Mouse (Mus musculus) lung, postnatal 10 days (tissue): Measurements from ENCODE around the gene Rplp0.
A peak's percentile ranks its signal among the peaks of the same experiment; 100 is the strongest.
"Not testable (repeated sequence)": the region's sequence is repeated elsewhere in the genome, so short reads cannot be mapped to it uniquely, and the experiment has no call there.

Source experiments
- DNase-seq: peaks from one replicate; pipeline ENCODE4 v3.0.0; 2021

Gene Rplp0

DNA sequence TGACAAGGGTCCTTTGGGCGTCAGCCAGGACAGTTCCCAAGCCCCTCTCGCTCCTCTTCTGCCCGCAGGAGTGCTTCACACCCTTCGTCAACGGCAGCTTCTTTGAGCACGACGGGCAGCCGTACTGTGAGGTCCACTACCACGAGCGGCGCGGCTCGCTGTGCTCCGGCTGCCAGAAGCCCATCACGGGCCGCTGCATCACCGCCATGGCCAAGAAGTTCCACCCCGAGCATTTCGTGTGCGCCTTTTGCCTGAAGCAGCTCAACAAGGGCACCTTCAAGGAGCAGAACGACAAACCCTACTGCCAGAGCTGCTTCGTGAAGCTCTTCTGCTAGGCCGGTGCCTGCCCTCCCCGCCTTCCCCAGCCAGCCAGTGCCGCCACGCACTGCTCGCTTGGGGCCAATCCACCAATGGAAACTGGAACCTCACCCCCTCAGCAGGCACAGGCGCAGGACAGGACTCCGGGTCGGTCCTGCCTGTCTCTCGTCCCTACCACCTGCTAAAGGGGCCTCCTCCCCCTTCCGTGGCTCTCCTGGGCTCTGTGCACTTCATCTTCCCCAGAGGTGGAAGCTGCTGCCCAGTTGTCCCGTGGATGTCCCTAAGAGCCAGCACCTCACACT is 5.4 kb upstream of the Rplp0 start:
- DNase-seq, result no peak

DNA sequence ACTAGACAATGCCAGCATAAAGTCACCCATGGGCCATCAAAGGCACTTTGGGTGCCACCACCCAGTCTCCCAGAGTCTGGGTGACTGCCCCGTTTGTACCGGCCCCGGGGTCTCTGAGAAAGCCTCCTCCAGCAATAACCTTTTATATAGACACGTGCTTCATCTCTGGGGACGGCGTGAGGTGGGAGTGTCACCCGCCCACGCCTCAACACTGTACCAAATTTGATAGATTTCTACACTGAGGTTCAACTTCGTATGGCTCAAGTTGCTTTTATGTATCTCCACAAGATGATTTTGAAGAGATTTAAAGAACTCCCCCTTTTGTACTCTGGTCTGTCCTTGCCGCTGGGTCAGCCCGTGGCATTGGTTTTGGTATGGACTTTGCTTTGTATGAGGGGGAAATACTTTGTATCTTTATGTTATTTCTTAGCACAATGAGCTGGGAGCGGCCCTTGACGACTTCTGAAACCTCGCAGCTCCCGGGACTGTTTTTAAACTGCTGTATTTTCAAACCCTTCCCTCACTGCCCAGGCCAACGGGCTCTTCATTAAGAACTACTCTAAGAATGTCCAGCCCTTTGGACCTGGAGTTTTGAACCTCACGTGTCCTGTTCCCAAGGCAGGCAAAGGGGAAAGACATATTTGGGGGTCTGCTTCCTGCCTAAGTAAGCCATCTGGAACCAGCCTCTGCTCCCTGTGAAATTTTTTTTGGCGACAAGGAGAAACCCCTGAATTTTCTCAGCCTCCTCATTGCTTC is 4.6 kb upstream of the Rplp0 start:
- DNase-seq, result no peak

DNA sequence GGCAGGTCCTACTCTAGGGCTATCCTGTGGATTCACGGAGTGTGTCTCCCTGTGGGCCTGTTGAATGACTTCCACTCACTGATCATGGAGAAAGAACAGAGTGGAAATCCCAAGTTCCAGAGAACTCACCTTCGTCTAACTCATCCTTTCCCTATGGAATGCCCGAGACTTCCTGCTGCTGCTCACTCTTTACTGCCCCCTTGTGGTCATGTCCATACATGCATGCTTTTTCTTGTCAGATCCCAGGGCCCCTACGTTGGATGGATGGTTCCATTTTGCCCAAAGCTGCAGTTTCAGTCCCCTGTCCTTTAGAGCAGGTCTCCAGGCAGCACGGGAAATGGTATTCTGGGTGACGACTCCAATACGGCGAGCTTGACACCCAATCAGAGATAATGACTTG is 3.0 kb upstream of the Rplp0 start:
- peak; percentile 89 for DNase-seq

DNA sequence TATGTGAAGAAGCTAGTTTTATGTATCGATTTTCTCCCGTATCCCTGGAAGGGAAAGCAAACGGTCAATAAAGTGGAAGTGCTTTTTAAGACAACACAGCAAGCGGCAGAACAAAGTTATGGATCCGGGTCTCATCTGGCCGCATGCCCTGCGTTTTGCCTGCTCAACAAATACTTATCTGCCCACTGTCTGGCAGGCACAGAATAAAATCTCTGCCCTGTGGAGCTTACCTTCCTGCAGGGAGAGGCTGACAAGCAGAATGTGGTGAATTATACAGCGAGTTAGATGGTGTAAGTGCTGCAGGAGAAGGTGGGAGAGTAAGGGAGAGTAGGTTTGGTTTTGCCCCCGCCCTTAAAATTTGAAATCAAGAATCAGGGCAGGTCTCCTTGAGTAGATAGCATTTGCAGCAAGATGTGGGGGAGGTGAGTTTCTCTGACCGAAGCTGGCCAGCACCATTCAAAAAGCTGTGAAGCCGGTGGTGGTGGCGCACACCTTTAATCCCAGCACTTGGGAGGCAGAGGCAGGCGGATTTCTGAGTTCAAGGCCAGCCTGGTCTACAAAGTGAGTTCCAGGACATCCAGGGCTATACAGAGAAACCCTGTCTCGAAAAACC is 979 bp upstream of the Rplp0 start:
- no peak for DNase-seq

DNA sequence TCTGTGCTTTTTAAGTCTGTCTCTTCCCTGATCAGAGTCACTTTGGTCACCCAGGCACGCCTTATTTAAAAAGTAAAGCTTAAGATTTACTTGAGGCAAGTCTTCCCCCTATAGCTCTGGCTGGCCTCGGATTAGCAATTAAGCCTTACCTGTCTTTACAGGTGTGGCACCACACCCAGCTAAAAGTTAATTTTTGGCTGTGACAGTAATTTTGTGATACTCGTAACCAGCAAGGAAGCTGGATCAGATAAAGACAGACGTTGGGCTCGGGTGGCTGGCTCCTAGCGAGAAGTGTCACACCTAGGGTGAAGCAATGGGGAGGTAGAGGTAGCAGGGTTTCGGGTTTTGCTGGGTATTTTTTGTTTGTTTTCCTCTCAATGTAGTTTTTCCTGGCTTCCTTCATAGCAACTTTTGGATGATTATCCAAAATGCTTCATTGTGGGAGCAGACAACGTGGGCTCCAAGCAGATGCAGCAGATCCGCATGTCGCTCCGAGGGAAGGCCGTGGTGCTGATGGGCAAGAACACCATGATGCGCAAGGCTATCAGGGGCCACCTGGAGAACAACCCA is 1.2 kb downstream of the Rplp0 start:
- DNase-seq, result no peak

DNA sequence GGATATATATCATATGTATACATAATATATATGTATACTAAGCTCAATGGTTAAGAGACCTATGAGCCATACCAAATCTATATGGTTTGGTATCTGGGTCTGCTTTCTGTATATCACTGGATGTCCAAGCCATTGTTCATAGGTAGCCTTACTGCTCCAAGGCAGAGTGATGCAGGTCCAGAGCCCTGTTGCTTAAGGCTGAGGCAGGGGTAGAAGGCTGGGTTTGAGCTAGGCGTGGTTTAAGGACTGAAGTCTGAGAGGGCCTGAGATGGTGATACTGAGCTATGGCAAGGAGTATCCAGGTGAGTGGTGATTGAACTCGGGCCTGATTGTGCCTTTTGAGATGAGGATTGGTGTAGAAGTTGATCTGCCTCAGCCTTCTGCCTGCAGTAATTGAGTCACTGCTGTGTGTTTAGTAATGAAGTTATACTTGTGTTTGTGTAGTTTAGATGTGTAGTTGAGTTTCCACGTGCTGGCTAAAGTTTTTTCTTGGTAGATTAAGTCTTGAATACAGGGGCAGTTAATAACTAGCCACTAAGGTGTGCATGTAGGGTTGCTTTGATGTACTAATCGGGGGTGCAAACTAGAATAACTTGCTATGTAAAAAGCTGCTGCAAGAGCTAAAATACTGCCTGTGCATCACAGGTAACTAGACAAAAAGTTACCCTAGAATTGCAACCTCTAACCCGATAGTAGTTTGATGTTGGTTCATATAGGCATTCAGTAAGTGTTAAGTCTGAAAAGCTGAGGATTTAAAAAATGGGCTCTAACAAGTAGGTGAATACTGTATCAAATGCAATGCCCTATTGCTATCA is 4.7 kb downstream of the Rplp0 start:
- no peak for DNase-seq

DNA sequence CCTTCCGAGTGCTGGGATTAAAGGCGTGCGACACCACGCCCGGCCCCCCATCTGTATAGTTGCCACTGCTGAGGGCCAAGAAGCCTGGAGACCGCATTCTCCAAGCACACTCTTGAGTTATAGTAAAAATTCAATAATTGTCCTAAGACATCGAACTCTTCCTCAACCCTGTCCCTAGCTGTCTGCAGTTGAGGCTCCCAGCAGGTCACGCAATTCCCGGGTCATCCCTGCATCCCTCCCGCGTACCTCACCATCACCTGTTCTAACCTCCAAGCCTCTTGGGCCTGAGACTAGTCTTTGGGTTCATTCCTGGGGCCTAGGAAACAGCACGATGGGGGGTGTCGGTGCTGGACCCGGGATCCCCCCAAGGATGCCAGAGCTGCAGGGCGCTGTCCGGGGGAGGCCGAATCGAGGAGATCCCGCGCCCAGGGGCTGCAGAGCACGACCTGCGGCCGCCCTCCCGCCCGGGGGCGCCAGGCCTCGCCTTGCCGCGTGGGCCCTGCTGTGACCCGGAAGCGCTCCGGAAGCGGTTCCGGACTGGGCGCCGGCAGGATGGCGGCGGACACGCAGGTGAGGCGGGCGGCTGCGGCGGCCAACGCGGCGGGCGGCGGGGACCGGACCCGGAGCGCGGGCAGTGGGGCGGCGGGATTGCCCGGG is 5.6 kb downstream of the Rplp0 start, which contains the start of gene Gcn1l1:
Gene Gcn1l1 (plus strand): TSS at position 518 of the 657 bp plus-strand sequence.
- DNase-seq, result peak; percentile 79

DNA sequence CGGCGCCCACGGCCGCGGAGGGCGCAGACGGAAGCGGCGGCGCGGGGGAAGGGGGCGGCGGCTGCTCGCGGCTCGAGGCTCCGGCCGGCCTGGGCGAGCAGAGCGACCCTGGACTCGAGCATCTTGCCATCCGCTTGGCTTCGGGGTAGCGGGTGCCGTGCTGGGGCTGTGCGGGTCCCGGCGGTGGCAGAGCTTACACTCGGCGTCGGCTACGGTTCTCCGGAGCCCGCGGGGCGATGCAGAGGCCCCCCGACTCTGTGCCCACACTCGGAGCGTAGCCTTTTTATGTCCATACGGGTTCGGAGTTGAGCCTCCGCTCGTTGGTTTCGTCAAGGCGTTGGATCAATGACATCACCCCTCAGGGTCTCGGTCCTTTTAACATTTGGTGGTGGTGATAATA is 6.1 kb downstream of the Rplp0 start:
- DNase-seq, result no peak

DNA sequence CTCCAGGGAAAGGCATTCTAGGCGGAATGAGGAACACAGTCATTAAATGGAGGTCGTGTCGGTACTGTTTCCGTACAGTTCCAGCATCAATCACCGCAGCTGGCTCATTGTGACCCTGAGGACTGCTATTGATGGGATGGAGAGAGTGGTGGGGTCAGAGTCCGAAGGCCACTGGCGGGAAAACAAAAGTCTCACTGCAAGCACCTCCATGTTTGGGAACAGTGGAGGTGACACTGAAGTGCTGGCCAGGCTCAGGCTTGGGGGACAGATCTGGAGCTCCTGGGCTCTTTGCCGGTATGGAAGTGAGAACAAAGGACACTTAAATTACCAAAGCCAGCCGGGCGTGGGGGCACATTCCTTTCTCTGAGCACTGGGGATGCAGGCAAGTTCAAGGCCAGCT is 9.4 kb downstream of the Rplp0 start:
- DNase-seq, result no peak

DNA sequence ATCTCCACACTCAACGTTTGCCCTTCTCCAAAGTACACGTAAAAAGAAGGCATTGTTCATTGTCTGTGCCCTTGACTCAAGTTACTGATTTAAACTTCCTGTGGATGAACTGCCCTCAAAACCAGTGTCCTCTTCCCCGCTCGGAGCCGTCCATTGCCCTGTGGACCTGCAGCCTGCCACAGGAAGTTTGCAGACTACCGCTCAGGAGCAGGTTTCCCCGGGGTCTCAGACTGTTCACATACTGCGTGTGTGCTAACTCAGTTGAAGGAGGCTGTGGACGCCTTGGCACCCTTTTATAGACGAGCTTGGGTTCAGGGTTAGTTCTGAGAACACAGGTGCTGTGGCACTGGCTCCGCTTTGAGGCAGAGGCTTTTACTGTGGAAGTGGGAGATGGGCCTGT is 10.0 kb downstream of the Rplp0 start:
- no peak for DNase-seq

DNA sequence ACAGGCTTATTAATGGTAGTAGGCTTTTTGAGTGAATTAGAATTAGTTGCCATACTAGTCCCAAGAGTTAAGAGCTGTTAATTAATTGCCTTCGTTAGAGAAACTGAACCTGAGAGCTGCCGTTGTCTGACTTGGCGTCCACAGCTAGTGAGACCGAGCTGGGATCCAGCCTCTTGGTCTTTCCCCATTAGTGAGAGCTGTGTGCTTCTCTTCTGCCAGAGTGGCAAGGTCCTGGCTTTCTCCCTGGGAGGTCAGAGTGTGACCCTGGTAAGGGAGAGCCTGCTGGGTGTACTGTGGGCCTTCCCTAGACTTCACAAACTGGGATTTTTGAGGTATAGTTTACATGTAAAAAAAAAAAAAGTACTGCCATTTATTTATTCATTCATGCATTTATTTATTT is 10.5 kb downstream of the Rplp0 start:
- DNase-seq, result no peak

DNA sequence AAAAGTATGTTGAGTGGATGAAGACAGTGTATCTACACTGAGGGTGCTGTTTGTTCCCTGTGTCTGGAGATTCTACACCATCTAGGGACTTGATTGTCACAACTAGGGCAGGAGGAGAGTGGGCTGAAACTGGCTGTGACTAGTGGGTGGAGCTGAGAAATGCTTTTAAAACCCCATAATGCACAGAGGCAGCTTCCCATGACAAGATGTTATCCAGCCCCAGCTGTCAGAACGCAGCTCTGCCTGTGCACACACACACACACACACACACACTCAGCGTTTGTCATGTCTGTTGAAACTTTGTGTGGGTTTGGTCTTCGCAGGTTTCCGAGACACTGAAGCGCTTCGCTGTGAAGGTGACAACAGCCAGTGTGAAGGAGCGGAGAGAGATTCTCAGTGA is 11.8 kb downstream of the Rplp0 start:
- DNase-seq, result no peak

DNA sequence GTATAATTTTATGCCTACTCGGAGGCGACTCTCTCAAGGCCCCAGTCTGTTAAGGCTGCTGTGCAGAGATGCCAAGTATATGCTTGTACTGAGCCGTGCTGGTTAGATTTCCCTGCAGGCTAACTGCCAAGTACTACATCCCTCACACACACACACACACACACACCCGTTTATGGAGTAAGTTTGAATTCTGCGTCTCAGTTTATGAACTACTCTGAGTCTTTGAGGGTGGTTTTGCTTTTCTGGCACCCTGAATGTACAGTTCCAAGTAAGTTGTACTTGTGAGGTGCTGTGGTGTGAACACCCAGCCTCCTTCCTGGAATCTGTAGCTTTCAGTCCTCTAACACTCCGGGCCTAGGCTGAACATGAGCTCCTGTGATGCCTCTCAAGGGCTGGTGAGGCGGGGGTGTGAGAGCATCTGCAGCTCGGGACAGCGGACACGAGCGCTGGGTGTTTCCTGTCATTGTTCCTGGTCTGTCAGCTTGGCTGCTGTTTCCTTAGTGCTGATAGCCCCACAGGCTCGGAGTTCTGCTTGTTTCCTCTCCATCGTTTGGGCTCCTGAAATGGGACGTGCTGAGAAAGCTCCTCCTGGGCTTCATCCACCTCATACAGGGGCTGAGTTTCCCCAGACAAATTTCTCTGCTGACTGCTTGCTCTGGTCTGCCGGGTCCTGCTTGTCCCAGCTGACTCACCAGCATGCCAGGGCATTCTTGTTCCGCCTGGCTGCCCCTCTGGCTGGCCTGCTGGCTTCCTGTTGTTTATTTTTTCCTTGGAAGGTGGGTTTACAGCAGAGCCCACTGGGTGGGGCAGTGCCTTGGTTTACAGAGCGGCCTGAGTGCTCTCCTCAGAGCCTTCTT is 13.6 kb downstream of the Rplp0 start:
- peak; percentile 79 for DNase-seq

DNA sequence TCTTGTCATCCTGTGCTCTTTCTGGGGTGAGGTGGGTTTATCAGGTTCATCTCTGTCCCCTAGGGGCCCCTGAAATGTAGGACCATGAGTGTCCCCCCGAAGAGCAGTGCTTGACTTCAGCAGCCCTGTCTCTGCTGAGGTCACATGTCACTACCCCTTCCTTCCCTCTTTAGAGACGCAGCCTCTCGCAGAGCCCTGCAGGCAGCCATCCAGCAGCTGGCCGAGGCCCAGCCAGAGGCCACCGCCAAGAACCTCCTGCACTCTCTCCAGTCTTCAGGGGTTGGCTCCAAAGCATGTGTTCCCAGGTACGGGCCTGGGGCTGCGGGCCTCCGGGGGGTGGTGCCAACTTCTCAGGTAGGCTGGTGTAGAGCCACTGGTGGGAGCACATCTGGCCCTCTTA is 15.7 kb downstream of the Rplp0 start:
- DNase-seq, result peak; percentile 44

DNA sequence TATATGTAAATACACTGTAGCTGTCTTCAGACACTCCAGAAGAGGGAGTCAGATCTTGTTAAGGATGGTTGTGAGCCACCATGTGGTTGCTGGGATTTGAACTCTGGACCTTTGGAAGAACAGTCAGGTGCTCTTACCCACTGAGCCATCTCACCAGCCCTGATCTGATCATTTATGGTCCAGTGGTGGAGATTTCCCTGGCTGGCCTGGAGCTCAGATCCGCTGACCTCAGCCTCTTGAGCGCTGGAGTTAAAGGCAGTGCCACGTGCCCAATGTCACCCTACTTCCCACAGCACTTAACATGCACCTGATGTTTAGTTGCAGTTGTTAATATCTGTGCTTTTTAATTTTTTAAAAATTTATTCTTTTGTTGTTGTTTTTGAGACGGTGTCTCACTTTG is 18.4 kb downstream of the Rplp0 start:
- not testable (repeated sequence) for DNase-seq

DNA sequence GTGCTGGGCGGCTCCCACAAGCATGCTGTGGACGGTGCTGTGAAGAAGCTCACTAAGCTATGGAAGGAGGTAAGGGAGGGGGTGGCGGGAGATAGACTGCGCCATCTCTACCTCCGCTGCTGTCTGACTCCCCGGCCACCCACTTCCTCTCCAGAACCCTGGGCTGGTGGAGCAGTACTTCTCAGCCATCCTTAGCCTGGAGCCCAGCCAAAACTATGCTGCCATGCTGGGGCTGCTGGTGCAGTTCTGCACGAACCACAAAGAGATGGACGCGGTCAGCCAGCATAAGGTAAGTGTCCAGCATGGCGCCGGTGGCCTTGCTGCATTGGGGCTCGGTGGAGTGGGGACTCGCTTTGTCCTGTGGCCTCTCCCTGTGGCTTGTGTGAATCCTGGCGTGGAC is 19.7 kb downstream of the Rplp0 start:
- DNase-seq, result no peak

DNA sequence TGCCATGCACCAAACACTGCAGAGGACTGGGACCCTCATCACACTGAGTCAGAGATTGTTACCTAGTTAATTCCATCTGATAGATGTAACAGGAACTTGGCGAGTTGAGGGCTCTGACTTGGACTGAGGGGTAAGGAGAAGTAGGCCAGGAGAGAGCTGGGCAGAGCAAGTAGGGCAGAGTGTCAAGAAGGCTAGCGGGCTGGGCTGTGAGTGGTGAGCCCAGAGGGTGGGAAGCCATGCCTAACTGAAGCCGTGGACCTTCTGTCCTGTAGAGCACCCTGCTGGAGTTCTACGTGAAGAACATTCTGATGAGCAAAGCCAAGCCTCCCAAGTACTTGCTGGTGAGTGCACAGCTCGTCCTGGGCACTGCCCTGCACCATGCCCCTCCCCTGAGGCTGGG is 20.1 kb downstream of the Rplp0 start:
- DNase-seq, result no peak

DNA sequence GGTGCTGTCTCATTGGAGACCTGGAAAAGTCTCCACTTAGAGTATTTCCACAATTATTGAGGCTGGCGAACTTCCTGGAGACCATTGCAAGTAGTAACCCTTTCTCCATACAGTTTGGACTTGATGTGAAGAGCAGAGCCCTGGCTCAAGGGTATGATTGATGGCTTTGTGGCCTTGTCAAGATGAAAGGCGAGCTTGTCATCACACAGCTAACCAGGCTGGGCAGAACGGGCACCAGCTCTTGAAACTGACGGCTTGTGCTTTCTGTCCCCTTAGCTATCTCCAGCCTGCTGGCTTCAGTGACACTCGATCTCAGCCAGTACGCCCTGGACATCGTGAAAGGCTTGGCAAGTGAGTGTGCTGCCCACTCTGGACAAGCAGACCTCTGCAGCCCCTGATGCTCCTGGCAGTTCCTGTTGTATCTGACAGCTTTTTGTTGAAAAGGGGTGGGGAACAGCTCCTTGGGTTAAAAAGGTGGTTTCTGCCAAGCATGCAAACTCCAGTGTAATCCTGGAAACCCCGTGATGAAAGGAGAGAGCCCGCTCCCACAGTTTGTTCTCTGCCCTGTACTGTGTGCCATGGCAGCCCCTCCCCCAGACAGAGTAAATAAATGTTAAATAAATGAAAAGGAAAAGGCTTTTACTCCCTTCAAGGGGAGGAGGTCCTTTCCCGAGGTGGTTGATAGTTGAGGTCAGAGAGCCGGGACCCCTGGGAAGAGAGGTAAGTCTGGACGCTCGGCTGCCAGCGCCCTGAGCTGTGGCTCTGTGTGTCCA is 21.1 kb downstream of the Rplp0 start:
- DNase-seq, result no peak

DNA sequence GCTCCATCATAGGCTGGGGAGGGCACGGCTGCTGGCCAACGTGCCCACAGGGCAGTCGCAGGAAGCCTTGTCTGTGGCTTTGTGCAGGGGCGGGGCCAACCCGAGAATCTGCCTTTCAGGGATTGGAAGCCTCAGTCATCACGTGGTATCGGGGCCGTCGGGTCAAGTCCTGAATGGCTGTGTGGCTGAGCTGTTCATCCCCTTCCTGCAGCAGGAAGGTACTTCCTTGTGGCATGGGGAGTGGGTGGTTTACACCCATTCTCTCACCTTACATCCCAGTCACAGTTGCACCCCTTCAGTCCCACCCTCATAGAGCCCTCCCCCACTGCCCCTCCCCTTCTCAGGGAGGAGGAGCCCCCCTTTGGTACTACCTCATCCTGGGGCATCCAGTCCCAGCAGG is 22.4 kb downstream of the Rplp0 start:
- no peak for DNase-seq

DNA sequence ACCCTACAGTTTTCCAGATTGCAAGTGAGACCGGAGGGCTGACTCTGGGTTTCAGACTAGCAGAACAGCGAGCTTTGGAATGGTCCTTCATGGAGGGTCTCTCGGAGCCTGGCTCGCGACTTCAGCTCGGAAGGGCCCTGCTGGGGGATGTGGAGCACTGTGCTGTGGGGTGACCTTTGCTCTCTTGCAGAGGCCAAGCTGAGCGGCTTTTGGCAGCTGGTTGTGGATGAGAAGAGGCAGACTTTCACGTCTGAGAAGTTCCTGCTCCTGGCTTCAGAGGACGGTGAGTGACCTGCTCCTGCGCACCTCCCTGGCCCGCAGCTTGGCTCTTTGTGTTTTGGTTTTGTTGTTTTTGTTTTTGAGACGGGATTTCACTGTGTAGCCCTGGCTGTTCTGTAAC is 26.3 kb downstream of the Rplp0 start:
- DNase-seq, result no peak

DNA sequence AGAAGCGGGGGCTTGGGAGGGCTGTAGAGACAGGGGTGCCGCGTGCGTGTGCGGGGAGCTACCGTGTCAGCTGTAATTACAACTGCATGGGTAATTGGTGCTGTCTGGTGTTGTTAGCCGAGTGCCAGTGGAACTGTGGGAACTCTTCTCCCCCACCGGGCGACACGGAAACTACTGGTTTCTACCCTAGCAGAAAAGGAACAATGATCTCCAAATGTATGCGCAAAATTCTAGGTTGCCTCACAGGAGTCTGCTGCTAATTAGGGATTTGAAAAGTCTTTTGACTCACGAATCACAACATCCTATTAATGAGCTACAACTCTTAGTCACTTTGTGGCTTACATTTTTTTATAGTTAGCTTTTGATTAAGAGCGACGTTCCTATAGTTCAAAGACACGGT is 26.9 kb downstream of the Rplp0 start:
- DNase-seq, result no peak
